Mouse (Mus musculus) layer of hippocampus, adult 9-10 months (tissue): ENCODE measurements around the gene Olfr1337.
"Not testable (repeated sequence)": the region's sequence is repeated elsewhere in the genome, so short reads cannot be mapped to it uniquely, and the experiment has no call there.

Experiments used
- DNase-seq: peaks from one replicate; pipeline ENCODE4 v3.0.0; 2022; ENCODE audit warnings: low spot score

The Olfr1337 gene

DNA sequence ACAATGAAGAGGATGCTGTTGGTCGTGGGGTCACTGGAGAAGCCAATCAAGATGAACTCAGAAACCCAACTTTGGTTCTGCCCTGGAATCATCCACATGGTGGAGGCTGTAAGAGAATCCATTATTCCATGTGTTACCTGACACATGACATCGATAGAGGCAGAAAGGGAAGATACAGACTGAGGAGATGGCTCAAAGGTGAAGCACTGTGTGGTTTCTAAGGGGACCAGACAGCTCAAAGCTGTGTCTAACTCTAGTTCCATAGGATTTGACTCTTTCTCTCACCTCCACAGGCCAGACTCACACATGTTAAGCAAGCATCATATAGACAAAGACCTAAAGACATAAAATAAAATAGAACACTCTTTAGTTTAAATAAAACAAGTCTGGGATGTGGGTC is at the start of gene Olfr1337:
Olfr1337 (minus strand) TSS at position 101 of the 400 bp plus-strand sequence.
- DNase-seq, result no peak

DNA sequence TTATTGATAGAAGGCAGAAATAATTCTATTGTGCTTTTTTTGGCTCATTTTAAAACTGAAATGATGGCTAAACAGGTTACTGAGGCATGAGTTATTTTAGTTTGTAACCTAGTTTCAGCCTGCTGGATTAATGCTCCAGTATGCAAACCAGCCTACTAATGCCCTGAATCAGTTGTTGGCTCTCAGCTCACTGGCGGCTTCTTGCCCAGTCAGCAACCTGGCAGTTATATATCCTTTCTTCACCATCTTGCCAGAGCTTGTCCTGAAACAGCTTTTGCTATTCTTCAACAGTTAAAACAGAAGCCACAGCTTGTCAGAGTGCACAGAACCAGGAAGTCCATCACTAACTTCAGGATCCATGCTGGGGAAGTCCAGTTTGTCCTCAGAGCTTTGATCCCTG is 36.5 kb upstream of the Olfr1337 start:
- no peak for DNase-seq

DNA sequence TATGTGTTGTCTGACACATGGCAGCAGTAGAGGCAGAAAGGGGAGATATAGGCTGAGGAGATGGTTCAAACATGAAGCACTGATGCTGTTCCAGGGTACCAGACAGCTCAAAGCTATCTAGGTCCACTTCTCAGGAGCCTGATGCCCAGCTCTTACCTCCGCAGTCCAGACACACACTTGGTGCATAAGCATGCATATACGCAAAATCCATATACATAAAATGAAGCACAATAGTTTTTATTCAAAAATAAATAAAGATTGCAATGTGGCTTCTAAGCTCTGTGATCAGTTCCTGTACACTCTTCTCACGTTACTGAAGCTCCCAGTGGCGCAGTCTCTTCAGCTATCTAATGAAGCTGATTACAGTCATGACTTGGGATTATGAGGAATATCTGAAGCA is 27.5 kb upstream of the Olfr1337 start, which contains the start of gene Olfr1335:
Olfr1335 (minus strand) TSS at position 101 of the 400 bp plus-strand sequence.
- DNase-seq, result no peak

DNA sequence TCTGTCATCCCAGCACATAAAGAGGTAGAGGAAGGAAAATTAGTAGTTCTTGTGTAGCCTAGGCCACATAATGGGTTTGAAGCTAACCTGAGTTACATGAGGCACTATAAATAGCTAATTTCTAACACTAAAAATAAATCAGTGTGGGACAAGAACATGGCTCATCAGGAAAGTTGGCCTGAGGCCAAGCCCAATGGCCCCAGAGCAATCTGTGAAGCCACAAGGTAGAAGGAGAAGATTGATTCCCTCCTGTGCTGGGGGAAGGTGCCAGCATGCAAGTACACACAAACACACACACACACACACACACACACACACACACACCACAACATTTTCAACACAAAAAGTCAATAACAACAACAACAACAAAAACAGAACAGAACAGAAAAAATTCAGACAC is 10.4 kb upstream of the Olfr1337 start:
- DNase-seq, result not testable (repeated sequence)

DNA sequence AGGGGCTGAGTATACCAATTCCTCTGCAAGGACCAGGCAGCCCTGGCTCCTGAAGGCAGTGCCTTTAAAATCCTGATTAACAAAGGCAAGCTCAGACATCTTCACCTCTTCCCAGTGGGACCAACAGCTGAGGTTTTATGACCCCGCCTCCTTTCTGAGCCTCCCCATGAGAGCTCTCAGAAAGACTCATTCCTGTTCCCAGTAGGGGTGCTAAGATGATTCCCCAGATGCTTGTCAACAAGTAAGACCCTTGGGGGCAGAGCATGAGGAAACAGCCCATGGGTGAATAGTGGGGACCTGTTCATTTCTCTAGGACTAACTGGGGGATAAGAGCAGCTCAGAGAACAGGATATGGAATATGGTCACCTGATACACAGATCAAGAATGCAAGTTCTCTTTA is 23.7 kb downstream of the Olfr1337 start, which contains the start of gene Olfr1338:
Olfr1338 (minus strand) TSS at position 101 of the 400 bp plus-strand sequence.
- DNase-seq, result no peak

DNA sequence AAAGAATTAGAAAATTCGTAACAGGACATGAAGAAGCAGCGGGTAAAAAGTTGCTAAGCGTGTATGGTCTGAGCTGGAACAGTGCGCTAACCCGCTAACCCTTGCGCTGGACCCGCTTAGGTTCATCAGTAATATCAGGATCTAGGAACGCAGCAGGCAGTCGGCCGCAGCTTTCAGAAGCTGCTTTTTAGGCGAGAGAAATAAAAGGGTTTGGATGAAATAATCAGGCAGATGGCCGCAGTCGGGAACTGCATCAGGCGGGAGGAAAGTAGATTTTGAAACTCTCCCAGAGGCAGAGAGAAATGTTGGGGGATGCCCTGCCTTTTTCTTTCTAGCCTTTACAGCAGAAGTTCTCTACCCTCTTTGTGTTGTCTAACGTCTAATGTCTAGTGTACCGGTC is 40.5 kb downstream of the Olfr1337 start:
- DNase-seq, result no peak

DNA sequence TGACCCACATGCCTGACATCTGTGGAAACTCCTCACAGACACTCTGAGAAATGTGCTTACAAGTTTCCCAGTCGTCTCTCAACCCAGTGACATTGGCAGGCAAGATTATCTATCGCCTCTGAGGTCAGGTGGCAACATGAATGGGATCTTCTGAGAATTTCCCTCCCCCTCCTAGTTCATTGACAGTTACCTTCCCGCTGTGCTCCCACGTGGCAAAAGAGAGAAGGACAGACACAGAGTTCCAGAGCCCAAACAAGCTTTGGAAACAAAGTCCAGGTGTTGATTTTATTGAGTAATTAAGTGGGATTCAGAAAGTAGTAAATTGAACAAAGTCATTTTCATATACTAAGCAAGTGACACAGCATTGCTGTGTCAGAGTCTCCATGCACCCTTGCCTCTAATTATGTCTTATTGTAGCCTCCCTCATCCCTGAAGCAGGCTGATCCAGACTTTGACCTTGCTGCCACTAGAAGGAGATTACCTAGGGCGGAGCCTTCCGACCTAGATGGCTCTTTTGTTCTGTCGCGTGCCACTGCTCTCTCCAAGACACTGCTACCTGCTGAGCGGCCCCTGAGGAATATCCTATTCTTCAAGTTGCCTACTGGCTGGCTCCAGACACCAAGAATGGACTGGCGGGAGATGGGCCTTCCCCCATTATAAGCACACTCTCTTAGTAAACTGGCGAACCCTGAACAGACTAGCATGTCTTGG is 41.2 kb downstream of the Olfr1337 start:
- DNase-seq, result no peak

DNA sequence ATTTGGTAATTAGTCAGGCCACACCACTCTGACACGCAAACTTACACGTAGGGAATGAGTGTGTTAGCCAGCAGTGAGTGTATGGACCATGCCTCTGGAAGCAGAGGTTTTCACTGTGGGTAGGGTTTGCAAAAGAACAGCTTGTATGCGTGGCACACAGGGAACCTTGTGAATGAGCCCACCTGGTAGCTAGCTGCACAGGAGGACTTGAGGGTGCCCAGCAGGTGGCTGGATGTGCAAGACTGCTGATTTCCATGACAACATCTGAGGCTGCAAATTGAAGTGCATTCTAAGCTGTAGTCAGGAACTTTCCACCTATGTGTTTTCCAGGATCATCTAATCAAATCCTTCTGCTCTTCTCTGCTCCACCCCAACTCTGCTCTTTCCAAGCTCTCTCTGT is 42.8 kb downstream of the Olfr1337 start:
- DNase-seq, result no peak

DNA sequence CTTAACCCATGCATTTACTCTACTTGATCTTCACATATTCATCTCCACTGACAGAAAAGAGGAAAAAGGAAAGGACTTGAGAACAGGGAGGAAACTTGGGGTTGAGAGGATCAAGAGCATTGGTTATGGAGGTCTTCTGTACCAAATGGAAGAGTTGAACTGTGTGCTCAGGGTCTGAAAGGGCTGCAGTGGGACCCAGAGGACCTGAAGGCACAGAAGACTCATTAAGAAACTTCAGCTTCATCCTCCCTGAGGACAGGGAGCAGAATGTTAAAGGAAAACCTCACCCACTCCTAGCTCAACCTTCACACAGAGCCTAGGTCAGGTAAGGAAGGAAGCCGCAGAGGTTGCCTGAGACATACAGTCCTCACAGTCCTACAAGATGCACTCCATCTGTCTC is 50.5 kb downstream of the Olfr1337 start, which contains the start of gene Olfr1339:
Olfr1339 (plus strand) TSS at position 301 of the 400 bp plus-strand sequence.
- no peak for DNase-seq
